Mouse (Mus musculus) neural tube, embryonic 13.5 days (tissue): Measurements from ENCODE around the gene Ip6k2. TPM values are rescaled to one million over a fixed set of nuclear protein-coding genes. Genes with fewer than 3 reads are reported as not detected.

Experiments
- ATAC-seq: fragments of 200-750 bp; cut with Nextera tagmentation; 2 replicates; pipeline ENCODE4 v1.8.0; 2017; ENCODE audit warnings: low read depth, mild to moderate bottlenecking, moderate TSS enrichment, moderate library complexity
- H3K27ac ChIP-seq: fragments of 300-500 bp; sonication (generic); replicated peaks from 2 replicates; pipeline ENCODE4 v1.5.1; 2015; ENCODE audit warnings: moderate library complexity, mild to moderate bottlenecking, inconsistent platforms
- H3K27me3 ChIP-seq: fragments of 300-500 bp; sonication (generic); 2 replicates; pipeline ENCODE4 v1.6.1; 2015; ENCODE audit warnings: mild to moderate bottlenecking, inconsistent platforms
- H3K36me3 ChIP-seq: fragments of 300-500 bp; sonication (generic); 2 replicates; pipeline ENCODE4 v1.6.1; 2015; ENCODE audit warnings: mild to moderate bottlenecking, inconsistent platforms
- H3K4me1 ChIP-seq: fragments of 300-500 bp; sonication (generic); replicated peaks from 2 replicates; pipeline ENCODE4 v1.6.1; 2015; ENCODE audit warnings: inconsistent platforms
- H3K4me2 ChIP-seq: fragments of 300-500 bp; sonication (generic); 2 replicates; pipeline ENCODE4 v1.6.1; 2015; ENCODE audit warnings: inconsistent platforms, mild to moderate bottlenecking, moderate library complexity
- H3K4me3 ChIP-seq: fragments of 300-500 bp; sonication (generic); 2 replicates; pipeline ENCODE4 v1.5.1; 2015; ENCODE audit warnings: mild to moderate bottlenecking, inconsistent platforms
- H3K9ac ChIP-seq: fragments of 300-500 bp; sonication (generic); 2 replicates; pipeline ENCODE4 v1.6.1; 2015; ENCODE audit warnings: moderate library complexity, mild to moderate bottlenecking, inconsistent platforms
- H3K9me3 ChIP-seq: fragments of 300-500 bp; sonication (generic); 2 replicates; pipeline ENCODE4 v1.6.1; 2016; ENCODE audit warnings: inconsistent platforms
- WGBS: fragments of 180-500 bp; shearing (Covaris S2); methylation state at CpG from one replicate; pipeline ENCODE4 v1.1.7; 2015; 5-methylcytosine and 5-hydroxymethylcytosine counted together
- polyA plus RNA-seq: library from polyadenylated mRNA; unstranded; fragments of >200 nt; fragmentation: Nextera tagmentation; extraction: Ambion mirVana; gene quantifications from 2 replicates; pipeline ENCODE4 v1.2.1, GENCODE M21; 2015

Gene Ip6k2
- polyA plus RNA-seq, 1 experiment from 2014 or later = 204 TPM

DNA sequence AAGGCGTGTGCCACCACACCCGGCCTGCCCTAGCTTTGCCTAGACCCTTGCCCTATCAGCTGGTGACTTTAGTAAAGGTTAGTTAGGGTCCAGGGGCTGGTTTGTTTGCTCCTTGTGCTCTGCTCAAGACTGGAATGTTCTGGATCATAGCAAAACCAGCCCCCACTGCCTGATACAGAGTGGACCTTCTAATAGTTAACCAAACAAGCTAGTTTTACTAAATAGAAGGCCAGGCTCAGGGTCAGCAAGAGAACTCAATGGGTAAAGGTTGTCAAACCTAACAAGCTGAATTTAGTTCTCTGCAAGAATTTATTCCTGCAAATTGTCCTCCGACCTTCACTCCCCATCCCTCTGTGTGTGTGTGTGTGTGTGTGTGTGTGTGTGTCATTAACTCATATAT, 29.6 kb upstream of the Ip6k2 start:
- H3K4me3 ChIP-seq = no peak overlapping the region
- H3K4me1 ChIP-seq = no peaks in the 10 kb centered on the region
- H3K9ac ChIP-seq = no peak overlapping the region
- H3K4me2 ChIP-seq = no peak overlapping the region
- H3K27ac ChIP-seq = no peak overlapping the region
- no peaks in the 10 kb centered on the region for H3K27me3 ChIP-seq
- H3K9me3 ChIP-seq = no peaks in the 10 kb centered on the region
- H3K36me3 ChIP-seq = peaks cover 12% of the 10 kb centered on the region; the same call in 1 of the 2 replicates
- ATAC-seq = no peak
- WGBS = 93% methylated on average over 3 of the region's 3 CpGs

DNA sequence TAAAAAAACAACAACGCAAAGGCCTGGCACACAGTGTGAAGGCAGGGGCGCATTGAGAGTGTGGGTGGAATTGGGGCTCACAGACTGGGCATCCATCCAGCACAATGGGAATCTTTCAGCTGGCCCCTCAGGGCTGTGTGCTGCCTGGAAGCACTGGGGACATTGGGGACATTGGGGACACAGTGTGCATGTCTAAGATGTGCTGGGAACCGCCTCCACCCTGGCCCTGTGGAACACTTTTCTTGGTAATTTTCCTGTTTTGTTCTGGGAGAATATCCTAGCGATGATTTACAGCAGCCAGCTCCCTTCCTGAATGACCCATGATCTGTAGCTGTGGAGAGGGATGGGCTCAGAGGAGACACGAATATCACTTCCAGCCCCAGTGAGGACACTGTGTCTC, 29.2 kb upstream of the Ip6k2 start:
- H3K4me2 ChIP-seq = no peak overlapping the region
- H3K27me3 ChIP-seq = no peaks in the 10 kb centered on the region
- H3K9ac ChIP-seq = no peak overlapping the region
- no peak overlapping the region for H3K4me3 ChIP-seq
- 81% methylated on average over 5 of the region's 5 CpGs for WGBS
- H3K27ac ChIP-seq = no peak overlapping the region
- ATAC-seq = no peak
- no peaks in the 10 kb centered on the region for H3K4me1 ChIP-seq
- H3K9me3 ChIP-seq = no peaks in the 10 kb centered on the region
- peaks cover 8% of the 10 kb centered on the region; the same call in 1 of the 2 replicates for H3K36me3 ChIP-seq

DNA sequence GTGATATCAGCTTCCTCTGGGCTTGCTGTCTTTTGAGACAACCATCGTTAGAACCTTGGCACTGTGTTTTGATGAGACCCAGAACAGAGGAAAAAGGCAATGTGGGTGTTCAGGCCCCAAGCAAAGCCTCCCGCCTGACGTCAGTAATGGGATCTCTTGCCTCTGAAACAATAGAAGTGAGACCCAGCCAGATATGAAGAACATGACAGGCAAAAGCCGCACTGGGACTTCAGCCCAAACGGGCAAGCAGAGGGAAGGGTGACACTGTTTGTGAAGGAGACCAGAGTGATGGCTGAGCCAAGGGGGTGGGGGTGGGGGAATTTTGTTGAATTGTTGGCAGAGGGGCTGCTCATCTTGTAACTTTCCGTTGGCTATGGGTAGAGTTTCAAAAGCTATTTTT, 26.2 kb upstream of the Ip6k2 start:
- Histone ChIP-seq H3K9me3 (no peaks in the 10 kb centered on the region), H3K27me3 (no peaks in the 10 kb centered on the region), H3K9ac (no peak overlapping the region), H3K4me3 (no peak overlapping the region), H3K27ac (no peak overlapping the region), H3K36me3 (no peaks in the 10 kb centered on the region), H3K4me2 (no peak overlapping the region), H3K4me1 (no peaks in the 10 kb centered on the region)
- no peak for ATAC-seq
- WGBS = 75% methylated on average over 6 of the region's 6 CpGs

DNA sequence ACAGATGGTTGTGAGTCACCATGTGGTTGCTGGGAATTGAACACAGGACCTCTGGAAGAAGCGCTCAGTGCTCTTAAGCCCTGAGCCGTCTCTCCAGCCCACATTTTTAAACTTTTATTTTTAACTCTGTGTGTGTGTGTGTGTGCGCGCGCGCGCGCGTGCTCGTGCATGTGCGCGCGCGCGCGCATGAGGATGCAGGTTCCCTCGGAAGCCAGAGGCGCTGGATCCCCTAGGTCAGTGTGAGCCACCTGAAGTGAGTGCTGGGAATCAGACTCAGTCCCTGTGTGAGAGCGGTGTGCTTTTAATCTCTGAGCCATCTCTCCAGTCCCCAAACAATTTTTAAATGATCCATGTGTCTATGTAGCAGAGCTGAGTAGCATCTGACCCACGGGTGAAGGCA, 24.5 kb upstream of the Ip6k2 start:
- no peak overlapping the region for H3K27ac ChIP-seq
- 98% methylated on average over 20 of the region's 20 CpGs for WGBS
- H3K27me3 ChIP-seq = no peaks in the 10 kb centered on the region
- no peaks in the 10 kb centered on the region for H3K36me3 ChIP-seq
- no peak overlapping the region for H3K4me2 ChIP-seq
- H3K9me3 ChIP-seq = no peaks in the 10 kb centered on the region
- no peak overlapping the region for H3K4me3 ChIP-seq
- no peak overlapping the region for H3K9ac ChIP-seq
- ATAC-seq = no peak
- no peaks in the 10 kb centered on the region for H3K4me1 ChIP-seq

DNA sequence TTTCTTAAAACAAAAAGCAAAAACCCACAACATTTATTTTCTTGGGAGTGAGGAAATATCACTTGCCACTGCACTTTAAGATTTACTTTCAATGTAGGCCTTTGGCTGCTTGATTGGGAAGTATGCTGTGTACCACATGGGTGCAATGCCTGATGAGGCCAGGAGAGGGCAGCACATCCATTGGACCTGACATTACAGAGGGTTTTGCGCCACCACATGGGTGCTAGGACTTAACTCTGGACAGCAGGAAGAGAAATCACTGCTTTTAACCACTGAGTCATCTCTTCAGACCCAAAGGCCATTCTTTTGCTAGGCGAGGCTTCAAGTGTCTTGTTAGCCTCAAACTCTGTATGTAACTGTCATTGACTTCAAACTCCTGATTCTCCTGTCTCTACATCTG, 23.8 kb upstream of the Ip6k2 start:
- Histone ChIP-seq H3K4me3 (no peak overlapping the region), H3K27me3 (no peaks in the 10 kb centered on the region), H3K9me3 (no peaks in the 10 kb centered on the region), H3K4me1 (no peaks in the 10 kb centered on the region), H3K36me3 (no peaks in the 10 kb centered on the region), H3K9ac (no peak overlapping the region), H3K27ac (no peak overlapping the region), H3K4me2 (no peak overlapping the region)
- 59% methylated on average over 2 of the region's 2 CpGs for WGBS
- no peak for ATAC-seq

GRCm38 (mm10) chr9:108761561-108761960, 22.0 kb upstream of the Ip6k2 start:
- Histone ChIP-seq H3K27me3 (no peaks in the 10 kb centered on the region), H3K9me3 (no peaks in the 10 kb centered on the region), H3K27ac (no peak overlapping the region), H3K4me1 (no peaks in the 10 kb centered on the region), H3K4me2 (no peak overlapping the region), H3K36me3 (no peaks in the 10 kb centered on the region), H3K9ac (no peak overlapping the region), H3K4me3 (no peak overlapping the region)
- no peak for ATAC-seq

DNA sequence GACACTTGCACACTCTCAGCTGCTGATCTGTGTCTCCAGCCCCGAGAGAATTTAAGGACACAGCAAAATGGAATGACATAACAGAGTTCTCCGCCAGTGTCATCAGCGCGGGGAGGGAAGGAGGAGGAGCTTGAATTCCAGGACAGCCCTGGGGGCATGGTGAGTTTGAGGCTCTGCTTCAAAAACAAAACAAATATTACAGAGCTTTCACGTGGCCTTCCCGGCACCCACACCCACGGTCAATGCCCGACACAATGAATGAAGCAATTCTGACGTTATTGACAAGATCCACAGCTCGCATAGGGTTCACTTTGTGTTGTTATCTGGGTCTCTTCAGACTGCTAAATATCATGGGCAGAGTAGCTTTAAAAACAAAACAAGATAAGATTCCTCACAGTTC, 18.6 kb upstream of the Ip6k2 start:
- no peaks in the 10 kb centered on the region for H3K9me3 ChIP-seq
- H3K4me1 ChIP-seq = no peaks in the 10 kb centered on the region
- no peaks in the 10 kb centered on the region for H3K36me3 ChIP-seq
- WGBS = 79% methylated on average over 10 of the region's 10 CpGs
- no peak overlapping the region for H3K27ac ChIP-seq
- no peak for ATAC-seq
- no peak overlapping the region for H3K4me2 ChIP-seq
- H3K9ac ChIP-seq = no peak overlapping the region
- H3K4me3 ChIP-seq = no peak overlapping the region
- H3K27me3 ChIP-seq = no peaks in the 10 kb centered on the region

DNA sequence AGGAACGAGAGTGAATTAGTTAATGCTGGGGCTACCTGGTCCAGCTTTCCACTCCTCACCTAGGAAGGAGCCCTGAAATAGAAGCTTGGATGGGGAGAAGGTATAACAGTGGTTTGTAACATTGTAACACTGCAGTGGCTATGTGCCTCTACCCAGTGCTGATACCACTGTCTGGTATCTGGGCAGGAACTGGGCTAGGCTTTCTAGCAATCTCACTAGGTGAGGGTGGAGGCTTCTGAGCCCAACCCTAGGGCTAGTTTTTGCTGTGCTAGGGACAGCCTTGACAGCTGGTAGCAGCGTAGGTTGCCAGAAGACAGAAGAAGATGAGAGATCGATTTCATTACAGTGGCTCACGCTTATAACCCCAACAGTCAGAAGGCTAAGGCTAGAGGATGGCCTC, 7.0 kb upstream of the Ip6k2 start:
- Histone ChIP-seq H3K27ac (no peak overlapping the region), H3K27me3 (no peaks in the 10 kb centered on the region), H3K36me3 (no peaks in the 10 kb centered on the region), H3K9ac (no peak overlapping the region), H3K4me3 (no peak overlapping the region), H3K4me2 (no peak overlapping the region), H3K4me1 (no peaks in the 10 kb centered on the region), H3K9me3 (no peaks in the 10 kb centered on the region)
- WGBS = 93% methylated on average over 4 of the region's 4 CpGs
- ATAC-seq = no peak

- Histone ChIP-seq H3K9me3 (no peaks in the 10 kb centered on the region), H3K4me1 (peaks cover 6% of the 10 kb centered on the region; the same call in 1 of the 2 replicates), H3K27me3 (no peaks in the 10 kb centered on the region), H3K36me3 (no peaks in the 10 kb centered on the region), H3K9ac (no peak overlapping the region), H3K27ac (no peak overlapping the region), H3K4me3 (no peak overlapping the region), H3K4me2 (no peak overlapping the region)
- 81% methylated on average over 4 of the region's 4 CpGs for WGBS
- no peak for ATAC-seq
Measured at GRCm38 (mm10) chr9:108777276-108777675, 6.3 kb upstream of the Ip6k2 start.

- Histone ChIP-seq H3K27ac (no peak overlapping the region), H3K4me1 (peaks cover 26% of the 10 kb centered on the region), H3K27me3 (no peaks in the 10 kb centered on the region), H3K9ac (no peak overlapping the region), H3K4me3 (no peak overlapping the region), H3K4me2 (no peak overlapping the region), H3K9me3 (no peaks in the 10 kb centered on the region), H3K36me3 (0 out of 2 replicates have a peak, but pooled peaks cover under 1% of the 10 kb centered on the region)
- ATAC-seq = no peak
- WGBS = 65% methylated on average over 5 of the region's 5 CpGs
Measured at GRCm38 (mm10) chr9:108780959-108781358, 2.6 kb upstream of the Ip6k2 start.

DNA sequence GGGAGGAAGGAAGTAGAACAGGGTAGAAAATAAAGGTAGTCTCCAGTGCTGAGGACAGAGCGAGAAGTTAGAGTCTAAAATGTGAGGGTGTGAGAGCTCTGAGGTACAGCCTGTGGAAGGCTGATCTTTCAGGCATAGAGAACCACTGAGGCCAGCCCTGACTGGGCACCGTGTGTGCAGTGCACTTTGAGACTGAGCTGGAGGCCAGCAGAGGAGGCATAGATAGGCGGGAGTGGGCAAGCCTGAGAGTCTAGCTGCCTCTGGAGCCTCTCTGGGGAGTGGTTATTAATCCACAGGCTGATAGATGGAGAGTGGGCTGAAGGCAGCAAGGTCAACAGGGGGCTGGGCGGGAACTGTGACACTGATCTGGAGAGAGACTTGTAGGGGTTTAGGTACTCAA, 1.7 kb upstream of the Ip6k2 start:
- no peak overlapping the region for H3K4me2 ChIP-seq
- H3K27ac ChIP-seq = no peak overlapping the region
- H3K4me3 ChIP-seq = no peak overlapping the region
- no peaks in the 10 kb centered on the region for H3K9me3 ChIP-seq
- WGBS = 59% methylated on average over 4 of the region's 4 CpGs
- H3K36me3 ChIP-seq = peaks cover 7% of the 10 kb centered on the region
- H3K9ac ChIP-seq = no peak overlapping the region
- no peak for ATAC-seq
- no peaks in the 10 kb centered on the region for H3K27me3 ChIP-seq
- H3K4me1 ChIP-seq = peaks cover 36% of the 10 kb centered on the region

DNA sequence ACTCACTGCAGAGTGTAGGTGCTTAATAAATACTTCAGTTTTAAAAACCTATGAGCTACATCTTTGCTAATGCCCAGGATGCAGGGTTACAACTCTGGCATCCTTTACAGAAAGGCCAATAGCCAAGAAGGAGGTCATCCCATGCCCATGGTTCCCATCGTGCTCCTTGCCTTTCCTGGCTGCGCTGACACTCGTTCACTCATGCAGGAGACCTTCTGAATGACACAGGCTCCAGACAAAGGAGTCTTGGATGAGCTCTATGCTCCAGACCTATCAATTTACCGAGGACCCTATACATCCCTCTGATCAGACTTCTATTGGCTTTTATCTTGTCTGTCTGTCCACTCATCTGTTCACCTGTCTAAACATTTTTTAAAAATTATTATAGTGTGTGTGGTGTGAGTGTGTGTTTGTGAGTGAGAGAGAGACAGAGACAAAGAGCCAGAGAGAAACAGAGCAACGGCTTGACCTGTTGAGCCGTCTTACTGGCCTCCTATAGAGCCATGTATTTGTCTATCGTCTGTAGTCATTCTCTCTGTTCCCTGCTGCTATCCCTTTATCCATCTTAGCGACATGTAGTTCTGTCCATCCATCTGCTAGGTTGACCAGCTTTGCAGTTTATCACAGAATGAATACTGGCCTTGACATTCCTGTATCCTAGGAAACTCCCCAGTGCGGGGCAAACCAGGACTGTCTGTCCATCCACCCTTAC, 604 bp upstream of the Ip6k2 start:
- Histone ChIP-seq H3K4me2 (peak overlapping the region; percentile 80), H3K27me3 (no peaks in the 10 kb centered on the region), H3K9ac (peak overlapping the region; percentile 73), H3K4me1 (peaks cover 47% of the 10 kb centered on the region), H3K36me3 (peaks cover 9% of the 10 kb centered on the region), H3K27ac (peak overlapping the region; percentile 99), H3K4me3 (peak overlapping the region; percentile 86), H3K9me3 (no peaks in the 10 kb centered on the region)
- whole genome bisulfite sequencing = 10% methylated on average over 9 of the region's 9 CpGs
- ATAC-seq = peak; percentile 69

DNA sequence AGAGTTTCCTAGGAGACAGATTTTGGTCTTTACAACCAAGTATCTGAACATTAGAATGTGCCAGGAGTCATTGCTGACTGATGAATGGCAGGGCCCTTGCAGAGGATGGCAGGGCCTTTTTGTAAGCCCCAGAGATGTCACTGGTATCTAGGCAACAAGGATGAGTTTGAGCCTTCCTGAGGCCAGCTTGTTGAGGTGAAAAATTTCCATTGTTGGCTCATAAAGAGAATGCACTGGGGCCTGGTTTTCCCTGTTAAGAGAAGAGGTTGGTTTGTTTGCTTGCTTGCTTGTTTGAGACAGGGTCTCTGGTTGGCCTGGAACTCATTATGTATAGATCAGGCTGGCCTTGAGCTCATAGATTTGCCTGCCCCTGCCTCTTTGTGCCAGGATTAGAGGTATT, 1.8 kb downstream of the Ip6k2 start:
- peak overlapping the region; percentile 99 for H3K27ac ChIP-seq
- H3K9me3 ChIP-seq = no peaks in the 10 kb centered on the region
- H3K4me2 ChIP-seq = peak overlapping the region; percentile 80
- H3K4me1 ChIP-seq = peaks cover 71% of the 10 kb centered on the region
- H3K9ac ChIP-seq = peak overlapping the region; percentile 100
- no peak for ATAC-seq
- peaks cover 9% of the 10 kb centered on the region for H3K36me3 ChIP-seq
- H3K4me3 ChIP-seq = peak overlapping the region; percentile 86
- no peaks in the 10 kb centered on the region for H3K27me3 ChIP-seq
